Mouse (Mus musculus): ENCODE results near the gene AU022252.
A peak's percentile ranks its signal among the peaks of the same experiment; 100 is the strongest.

DNA sequence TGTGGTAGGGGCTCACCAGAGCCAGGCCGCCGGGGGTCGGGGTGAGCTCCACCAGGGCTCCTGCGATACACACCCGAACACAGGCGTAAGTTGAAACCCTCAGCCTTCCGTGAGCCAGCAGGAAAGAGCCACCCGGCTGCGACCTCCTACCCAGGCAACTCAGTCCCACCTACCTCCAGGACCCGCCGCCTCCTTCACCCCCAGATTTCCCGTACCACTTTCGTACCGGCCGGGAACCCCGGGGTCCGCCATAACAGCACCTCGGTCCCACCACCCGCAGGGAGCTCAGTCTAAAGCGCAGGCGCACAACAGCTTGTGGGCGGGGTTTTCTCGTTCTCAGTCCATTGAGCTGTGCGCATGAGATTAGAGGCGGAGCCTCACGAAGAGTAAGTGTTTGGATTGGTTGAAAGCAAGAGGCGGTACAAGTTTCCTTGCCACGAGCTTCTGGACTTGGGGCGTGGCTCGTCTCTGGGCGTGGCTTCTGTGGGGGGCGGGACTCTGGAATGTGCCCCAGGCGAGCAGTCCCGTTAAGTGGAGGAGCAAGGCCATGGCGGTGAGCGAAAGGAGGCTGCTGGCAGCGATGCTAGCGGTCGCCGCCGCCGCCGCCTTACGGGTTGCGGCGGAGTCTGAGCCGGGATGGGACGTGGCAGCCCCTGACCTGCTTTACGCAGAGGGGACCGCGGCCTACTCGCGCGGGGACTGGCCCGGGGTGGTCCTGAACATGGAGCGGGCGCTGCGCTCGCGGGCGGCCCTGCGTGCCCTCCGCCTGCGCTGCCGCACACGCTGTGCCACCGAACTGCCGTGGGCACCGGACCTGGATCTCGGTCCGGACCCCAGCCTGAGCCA is at the start of gene AU022252, which contains the start of gene P3h1:
- TF ChIP-seq POLR2A (IDR thresholded peaks at IDR 0.05; ENCODE audit: borderline replicate concordance, insufficient read depth, low read length) (peak; percentile 84; the same call in 1 of the 2 replicates), CTCF (IDR thresholded peaks at IDR 0.05; ENCODE audit: borderline replicate concordance, insufficient read depth, low read depth, low read length) (no peak)
